Mouse (Mus musculus) MEL (cell line): ENCODE measurements at regions not wholly inside any gene's neighbourhood (a gene's known extent, or its start where the extent isn't known, plus 50 kb on each side); places are given as distances from the start of the nearest gene placed in this dataset.

Experiments
- DNase-seq: peaks from one replicate; pipeline ENCODE4 v3.0.0; 2011; ENCODE audit warnings: low read depth, low spot score
- H3K27ac ChIP-seq: 2 replicates; pipeline ENCODE4 v1.5.1; 2012; ENCODE audit warnings: low read depth, mild to moderate bottlenecking, control low read depth, low read length, moderate library complexity; ENCODE audit not compliant: control insufficient read depth
- H3K27me3 ChIP-seq, 2 experiments: fragments of 150-350 bp in 1 of 2; sonication (generic) in 1 of 2; 2 replicates each; pipeline ENCODE4 v1.6.1; 2012; ENCODE audit warnings: low read length in 2 of 2, mild to moderate bottlenecking in 2 of 2, improper control_type of control experiment in 1 of 2, moderate library complexity in 1 of 2; ENCODE audit not compliant: insufficient read depth in 2 of 2, control insufficient read depth in 1 of 2
- H3K36me3 ChIP-seq, 2 experiments: 2 replicates each; pipeline ENCODE4 v1.6.1; 2012 to 2014; ENCODE audit warnings: low read length in 2 of 2, improper control_type of control experiment in 1 of 2, inconsistent platforms in 1 of 2, mild to moderate bottlenecking in 1 of 2; ENCODE audit not compliant: insufficient read depth in 2 of 2, control insufficient read depth in 1 of 2
- H3K4me1 ChIP-seq, 2 experiments: fragments of 150-350 bp in 1 of 2; sonication (generic) in 1 of 2; 2 replicates each; pipeline ENCODE4 v1.6.1; 2012; ENCODE audit warnings: low read length in 2 of 2, improper control_type of control experiment in 1 of 2, mild to moderate bottlenecking in 1 of 2; ENCODE audit not compliant: insufficient read depth in 2 of 2, control insufficient read depth in 1 of 2
- H3K4me3 ChIP-seq, 2 experiments: fragments of 150-350 bp in 1 of 2; sonication (generic) in 1 of 2; 2 replicates each; pipeline ENCODE4 v1.5.1; 2012; ENCODE audit warnings: low read depth in 2 of 2, low read length in 2 of 2, mild to moderate bottlenecking in 2 of 2, moderate library complexity in 2 of 2, control low read depth in 1 of 2, improper control_type of control experiment in 1 of 2; ENCODE audit not compliant: control insufficient read depth in 1 of 2, insufficient read depth in 1 of 2
- H3K79me2 ChIP-seq: 2 replicates; pipeline ENCODE4 v1.6.1; 2012; ENCODE audit warnings: mild to moderate bottlenecking, low read length, moderate library complexity; ENCODE audit not compliant: control insufficient read depth, poor library complexity, insufficient read depth
- H3K9ac ChIP-seq: 2 replicates; pipeline ENCODE4 v1.6.1; 2012; ENCODE audit warnings: low read depth, mild to moderate bottlenecking, control low read depth, low read length, moderate library complexity; ENCODE audit not compliant: control insufficient read depth, poor library complexity, severe bottlenecking
- H3K9me3 ChIP-seq: fragments of 150-350 bp; sonication (generic); replicated peaks from 2 replicates; pipeline ENCODE4 v1.6.1; 2012; ENCODE audit warnings: mild to moderate bottlenecking, low read length, improper control_type of control experiment, moderate library complexity; ENCODE audit not compliant: insufficient read depth
- BHLHE40 ChIP-seq: IDR thresholded peaks from 2 replicates; pipeline ENCODE4 v1.6.1; 2012; ENCODE audit warnings: low read depth, mild to moderate bottlenecking, inconsistent platforms, low read length, improper control_type of control experiment, borderline replicate concordance
- CHD2 ChIP-seq: IDR thresholded peaks from 2 replicates; pipeline ENCODE4 v1.6.1; 2011; ENCODE audit warnings: low read length, improper control_type of control experiment
- CTCF ChIP-seq, 3 experiments: IDR thresholded peaks in 2 of 3; conservative IDR thresholded peaks in 1 of 3; 2 replicates each; pipeline ENCODE4 v1.5.1; 2011 to 2012; ENCODE audit warnings: low read length in 3 of 3, low read depth in 2 of 3, mild to moderate bottlenecking in 2 of 3, improper control_type of control experiment in 1 of 3, inconsistent platforms in 1 of 3, mixed read lengths in 1 of 3, moderate library complexity in 1 of 3; ENCODE audit not compliant: control insufficient read depth in 1 of 3, insufficient read depth in 1 of 3, poor library complexity in 1 of 3, severe bottlenecking in 1 of 3
- E2F4 ChIP-seq: IDR thresholded peaks from 2 replicates; pipeline ENCODE4 v1.6.1; 2011; ENCODE audit warnings: low read depth, low read length, improper control_type of control experiment, borderline replicate concordance
- ELF1 ChIP-seq: IDR thresholded peaks from 2 replicates; pipeline ENCODE4 v1.6.1; 2014; ENCODE audit warnings: low read depth, mild to moderate bottlenecking, inconsistent platforms, low read length, improper control_type of control experiment, moderate library complexity
- EP300 ChIP-seq, 2 experiments: IDR thresholded peaks; 2 replicates each; pipeline ENCODE4 v1.6.1; 2011; ENCODE audit warnings: improper control_type of control experiment in 2 of 2, low read length in 2 of 2, low read depth in 1 of 2, mild to moderate bottlenecking in 1 of 2
- GABPA ChIP-seq: IDR thresholded peaks from 2 replicates; pipeline ENCODE4 v1.6.1; 2012; ENCODE audit warnings: low read depth, mild to moderate bottlenecking, inconsistent platforms, low read length, improper control_type of control experiment, moderate library complexity
- GATA1 ChIP-seq: IDR thresholded peaks from 2 replicates; pipeline ENCODE4 v1.6.1; 2011; ENCODE audit warnings: low read depth, low read length, improper control_type of control experiment
- HCFC1 ChIP-seq: IDR thresholded peaks from 2 replicates; pipeline ENCODE4 v1.6.1; 2012; ENCODE audit warnings: low read depth, mild to moderate bottlenecking, inconsistent platforms, low read length, improper control_type of control experiment, moderate library complexity
- JUND ChIP-seq: IDR thresholded peaks from 2 replicates; pipeline ENCODE4 v1.6.1; 2011; ENCODE audit warnings: low read depth, mild to moderate bottlenecking, improper control_type of control experiment, low read length
- KAT2A ChIP-seq: conservative IDR thresholded peaks from 2 replicates; pipeline ENCODE4 v1.6.1; 2012; ENCODE audit warnings: low read depth, low read length, improper control_type of control experiment, inconsistent platforms
- MAFK ChIP-seq: IDR thresholded peaks from 2 replicates; pipeline ENCODE4 v1.6.1; 2011; ENCODE audit warnings: low read depth, mild to moderate bottlenecking, low read length, improper control_type of control experiment, borderline replicate concordance
- MAX ChIP-seq: IDR thresholded peaks from 2 replicates; pipeline ENCODE4 v1.6.1; 2011; ENCODE audit warnings: low read length, improper control_type of control experiment
- MAZ ChIP-seq: IDR thresholded peaks from 2 replicates; pipeline ENCODE4 v1.6.1; 2012; ENCODE audit warnings: low read depth, mild to moderate bottlenecking, inconsistent platforms, low read length, improper control_type of control experiment
- MEF2A ChIP-seq: IDR thresholded peaks from 2 replicates; pipeline ENCODE4 v1.6.1; 2014; ENCODE audit warnings: low read depth, mild to moderate bottlenecking, inconsistent platforms, low read length, improper control_type of control experiment; ENCODE audit not compliant: poor library complexity, insufficient replicate concordance, severe bottlenecking; ENCODE audit errors: extremely low read depth
- MXI1 ChIP-seq: IDR thresholded peaks from 2 replicates; pipeline ENCODE4 v1.6.1; 2011; ENCODE audit warnings: mild to moderate bottlenecking, low read depth, low read length, improper control_type of control experiment
- MYB ChIP-seq: IDR thresholded peaks from 2 replicates; pipeline ENCODE4 v1.6.1; 2011; ENCODE audit warnings: mild to moderate bottlenecking, low read depth, low read length, improper control_type of control experiment
- NELFE ChIP-seq: IDR thresholded peaks from 2 replicates; pipeline ENCODE4 v1.6.1; 2011; ENCODE audit warnings: low read depth, low read length, improper control_type of control experiment
- NRF1 ChIP-seq: IDR thresholded peaks from 2 replicates; pipeline ENCODE4 v1.6.1; 2014; ENCODE audit warnings: low read depth, mild to moderate bottlenecking, inconsistent platforms, low read length, improper control_type of control experiment, moderate library complexity; ENCODE audit not compliant: poor library complexity, insufficient read depth, severe bottlenecking
- POLR2A ChIP-seq, 2 experiments: IDR thresholded peaks; 2 replicates each; pipeline ENCODE4 v1.6.1; 2011 to 2012; ENCODE audit warnings: low read length in 2 of 2, mild to moderate bottlenecking in 2 of 2, control low read depth in 1 of 2, improper control_type of control experiment in 1 of 2, low read depth in 1 of 2, moderate library complexity in 1 of 2; ENCODE audit not compliant: control insufficient read depth in 1 of 2, insufficient read depth in 1 of 2, poor library complexity in 1 of 2
- POLR2AphosphoS5 ChIP-seq: IDR thresholded peaks from 2 replicates; pipeline ENCODE4 v1.6.1; 2012; ENCODE audit warnings: low read depth, borderline replicate concordance, mild to moderate bottlenecking, inconsistent platforms, low read length, moderate library complexity, mixed read lengths
- RAD21 ChIP-seq: IDR thresholded peaks from 2 replicates; pipeline ENCODE4 v1.6.1; 2011; ENCODE audit warnings: mild to moderate bottlenecking, low read depth, low read length, improper control_type of control experiment
- RCOR1 ChIP-seq: IDR thresholded peaks from 2 replicates; pipeline ENCODE4 v1.6.1; 2012; ENCODE audit warnings: low read depth, mild to moderate bottlenecking, inconsistent platforms, low read length, improper control_type of control experiment
- SIN3A ChIP-seq: IDR thresholded peaks from 2 replicates; pipeline ENCODE4 v1.6.1; 2012; ENCODE audit warnings: low read length, improper control_type of control experiment, inconsistent platforms
- SMC3 ChIP-seq: IDR thresholded peaks from 2 replicates; pipeline ENCODE4 v1.6.1; 2011; ENCODE audit warnings: low read depth, low read length, improper control_type of control experiment
- TAL1 ChIP-seq: IDR thresholded peaks from 2 replicates; pipeline ENCODE4 v1.6.1; 2012; ENCODE audit warnings: mild to moderate bottlenecking, inconsistent platforms, low read length, moderate library complexity, mixed read lengths
- TBP ChIP-seq: IDR thresholded peaks from 2 replicates; pipeline ENCODE4 v1.8.0; 2011; ENCODE audit warnings: low read depth, low read length, improper control_type of control experiment
- TCF12 ChIP-seq: IDR thresholded peaks from 2 replicates; pipeline ENCODE4 v1.6.1; 2014; ENCODE audit warnings: low read depth, mild to moderate bottlenecking, inconsistent platforms, low read length, improper control_type of control experiment, moderate library complexity
- USF2 ChIP-seq, 2 experiments: IDR thresholded peaks; 2 replicates each; pipeline ENCODE4 v1.6.1; 2011 to 2012; ENCODE audit warnings: improper control_type of control experiment in 2 of 2, low read length in 2 of 2, borderline replicate concordance in 1 of 2, inconsistent platforms in 1 of 2, low read depth in 1 of 2, mild to moderate bottlenecking in 1 of 2; ENCODE audit not compliant: insufficient read depth in 1 of 2
- ZMIZ1 ChIP-seq: IDR thresholded peaks from 2 replicates; pipeline ENCODE4 v1.6.1; 2012; ENCODE audit warnings: low read depth, mild to moderate bottlenecking, inconsistent platforms, low read length, improper control_type of control experiment, moderate library complexity
- ZNF384 ChIP-seq: IDR thresholded peaks from 2 replicates; pipeline ENCODE4 v1.6.1; 2012; ENCODE audit warnings: low read depth, mild to moderate bottlenecking, inconsistent platforms, low read length, improper control_type of control experiment

DNA sequence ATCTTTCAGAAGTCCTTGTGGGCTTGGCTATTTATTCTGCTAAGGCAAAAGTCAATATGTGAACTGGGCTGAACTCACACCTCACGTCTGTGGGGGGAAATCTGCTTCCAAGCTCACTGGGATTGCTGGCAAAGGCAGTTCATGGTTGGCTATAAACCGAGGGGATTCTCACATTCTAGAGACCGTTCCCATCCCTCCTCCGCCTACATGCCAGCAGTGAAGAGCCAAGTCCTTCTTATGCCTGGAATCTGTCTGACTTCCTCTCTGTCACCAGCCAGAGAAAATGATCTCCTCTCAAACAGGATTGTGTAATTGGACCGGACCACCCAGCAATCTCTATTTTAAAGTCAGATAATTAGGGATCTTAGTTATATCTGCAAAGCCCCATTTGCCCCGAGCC lies 212.4 kb upstream of the Daam1 start:
- Histone ChIP-seq H3K27me3 (no peaks in the 10 kb centered on the region), H3K4me1 (no peaks in the 10 kb centered on the region)
- TF ChIP-seq TCF12 (no peak), HCFC1 (no peak), MAX (no peak), RCOR1 (no peak), POLR2A (IDR thresholded peaks at IDR 0.05; ENCODE audit: control insufficient read depth in 1 of 2, insufficient read depth in 1 of 2, low read depth in 1 of 2, low read length in 2 of 2, poor library complexity in 1 of 2) (no peak), BHLHE40 (no peak), RAD21 (no peak), MEF2A (no peak), SMC3 (no peak), MAFK (no peak), GATA1 (no peak), NRF1 (no peak), ZNF384 (no peak), EP300 (IDR thresholded peaks at IDR 0.05; ENCODE audit: low read depth in 1 of 2, low read length in 2 of 2) (no peak), MAZ (no peak), CHD2 (no peak), TBP (no peak), POLR2AphosphoS5 (no peak), TAL1 (no peak)

DNA sequence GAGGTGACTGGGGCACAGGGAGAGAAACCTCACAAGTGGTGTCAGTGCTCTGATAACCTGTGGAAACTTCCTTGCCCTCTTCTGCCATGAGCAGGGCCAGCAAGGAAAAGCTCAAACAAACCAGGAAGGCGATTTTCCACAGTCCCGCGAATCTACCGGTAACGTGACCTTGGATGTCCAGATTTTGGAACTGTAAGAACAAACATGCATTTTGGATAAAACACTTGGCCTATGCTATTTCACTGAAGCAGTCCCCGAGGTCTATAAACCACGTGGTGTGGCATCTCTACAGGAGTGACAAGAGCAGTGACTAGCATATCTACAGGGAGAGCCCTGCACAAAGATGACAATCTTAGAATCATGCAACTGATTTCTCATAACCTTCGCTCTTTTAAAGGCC lies 211.9 kb upstream of the Daam1 start:
- no peaks in the 10 kb centered on the region for H3K36me3 ChIP-seq
- no peaks in the 10 kb centered on the region for H3K9me3 ChIP-seq
- no peak overlapping the region for H3K9ac ChIP-seq
- no peak overlapping the region for H3K4me3 ChIP-seq
- TF ChIP-seq KAT2A (no peak), SIN3A (no peak), ZMIZ1 (no peak), E2F4 (no peak), CHD2 (no peak), NELFE (no peak), MXI1 (no peak), CTCF (IDR thresholded peaks at IDR 0.05 in 2 of 3, conservative IDR thresholded peaks at IDR 0.05 in 1 of 3; ENCODE audit: control insufficient read depth in 1 of 3, insufficient read depth in 1 of 3, low read depth in 2 of 3, low read length in 3 of 3, poor library complexity in 1 of 3, severe bottlenecking in 1 of 3) (no peak), MYB (no peak), POLR2A (IDR thresholded peaks at IDR 0.05; ENCODE audit: control insufficient read depth in 1 of 2, insufficient read depth in 1 of 2, low read depth in 1 of 2, low read length in 2 of 2, poor library complexity in 1 of 2) (no peak), TBP (no peak), MAX (no peak), USF2 (IDR thresholded peaks at IDR 0.05; ENCODE audit: borderline replicate concordance in 1 of 2, insufficient read depth in 1 of 2, low read depth in 1 of 2, low read length in 2 of 2) (no peak), ELF1 (no peak), TCF12 (no peak), GABPA (no peak), JUND (no peak), EP300 (IDR thresholded peaks at IDR 0.05; ENCODE audit: low read depth in 1 of 2, low read length in 2 of 2) (no peak), POLR2AphosphoS5 (no peak), MEF2A (no peak)
- no peaks in the 10 kb centered on the region for H3K4me1 ChIP-seq
- no peaks in the 10 kb centered on the region for H3K27me3 ChIP-seq
- no peak for DNase-seq
- no peak overlapping the region for H3K27ac ChIP-seq
- no peaks in the 10 kb centered on the region for H3K79me2 ChIP-seq

More for the DNA sequence above, 212.4 kb upstream of the Daam1 start:
- Histone ChIP-seq H3K9me3 (no peaks in the 10 kb centered on the region), H3K9ac (no peak overlapping the region), H3K4me3 (no peak overlapping the region), H3K79me2 (no peaks in the 10 kb centered on the region), H3K36me3 (no peaks in the 10 kb centered on the region), H3K27ac (no peak overlapping the region)
- no peak for DNase-seq
